Mouse (Mus musculus) adrenal gland, postnatal 36 days (tissue): ENCODE measurements around the gene Dpysl4. TPM values are rescaled to one million over a fixed set of nuclear protein-coding genes. Genes with fewer than 3 reads are reported as not detected.

Source experiments
- DNase-seq, 2 experiments: peaks; one replicate each; pipeline ENCODE4 v3.0.0; 2021; ENCODE audit warnings: mixed read lengths in 1 of 2
- long read RNA-seq, 2 experiments: library from polyadenylated mRNA; stranded (forward); transcript quantifications; one replicate each; pipeline ENCODE4 v2.0.0; 2021; ENCODE audit warnings: borderline sequencing depth in 2 of 2
- total RNA-seq, 2 experiments: library from RNA; stranded (reverse); gene quantifications; 2 replicates each; pipeline ENCODE4 v1.2.3; 2021

Gene Dpysl4
- total RNA-seq, result 1 to 10 TPM in 1 of 2 experiments, under 1 TPM in 1; 0.83 to 2.2 TPM
- long read RNA-seq, experiment 1, partial matches to known transcripts, result 0 of 2 reads
- long read RNA-seq, experiment 1, other reads (novel, unspliced or antisense), result 1 of 2 reads
- long read RNA-seq, experiment 2, partial matches to known transcripts, result 1 of 1 reads
- long read RNA-seq, experiment 2, other reads (novel, unspliced or antisense), result 0 of 1 reads

DNA sequence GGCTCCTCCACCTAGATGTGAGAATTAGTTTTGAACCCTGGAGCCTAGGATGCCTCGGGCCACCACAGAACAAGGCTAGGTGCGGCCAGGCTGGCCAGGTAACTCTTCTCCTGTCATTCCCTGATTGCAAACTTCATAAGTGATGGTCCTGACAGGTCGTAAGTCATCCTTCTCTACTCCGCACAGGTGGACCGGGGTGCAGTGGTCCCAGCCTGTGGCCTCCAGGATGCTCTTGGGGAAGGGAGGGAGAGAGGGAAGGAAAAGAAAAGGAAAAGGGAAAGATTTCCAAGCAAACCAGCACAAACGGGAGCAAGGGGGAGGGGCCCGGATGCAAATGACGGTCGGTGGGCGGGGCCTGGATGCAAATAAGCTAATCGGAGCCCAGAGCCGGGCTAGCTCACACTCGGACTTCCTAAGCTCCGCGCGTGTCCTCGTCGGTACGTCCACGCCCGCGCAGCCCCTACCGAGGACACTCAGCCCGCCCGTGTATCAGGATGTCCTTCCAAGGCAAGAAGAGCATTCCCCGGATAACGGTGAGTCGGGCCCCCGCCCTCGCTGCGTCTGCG, at the start of gene Dpysl4:
Dpysl4 (plus strand) TSS at position 373 of the 566 bp plus-strand sequence.
- peak; percentile 72 to 84 for DNase-seq

DNA sequence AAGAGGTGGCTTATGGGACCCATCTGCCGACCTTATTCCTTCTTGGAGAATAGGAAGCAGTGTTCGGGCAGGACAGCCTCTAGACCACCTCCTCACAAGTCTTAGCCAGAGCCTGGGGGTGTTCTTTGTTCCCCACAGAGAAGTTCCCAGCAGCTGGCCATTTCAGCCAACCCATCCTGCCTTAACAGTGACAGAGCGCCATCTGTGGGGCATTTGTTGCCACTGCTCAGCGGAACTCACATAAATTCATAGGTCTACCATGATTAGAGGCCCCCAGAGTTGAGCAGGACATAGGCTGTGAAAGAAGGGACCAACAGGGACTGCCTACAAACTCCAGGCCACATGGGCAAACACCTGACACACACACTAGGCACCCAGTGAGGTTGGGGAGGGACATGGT, 22.4 kb upstream of the Dpysl4 start:
- peak in 1 of 2 experiments; percentile 17 for DNase-seq

DNA sequence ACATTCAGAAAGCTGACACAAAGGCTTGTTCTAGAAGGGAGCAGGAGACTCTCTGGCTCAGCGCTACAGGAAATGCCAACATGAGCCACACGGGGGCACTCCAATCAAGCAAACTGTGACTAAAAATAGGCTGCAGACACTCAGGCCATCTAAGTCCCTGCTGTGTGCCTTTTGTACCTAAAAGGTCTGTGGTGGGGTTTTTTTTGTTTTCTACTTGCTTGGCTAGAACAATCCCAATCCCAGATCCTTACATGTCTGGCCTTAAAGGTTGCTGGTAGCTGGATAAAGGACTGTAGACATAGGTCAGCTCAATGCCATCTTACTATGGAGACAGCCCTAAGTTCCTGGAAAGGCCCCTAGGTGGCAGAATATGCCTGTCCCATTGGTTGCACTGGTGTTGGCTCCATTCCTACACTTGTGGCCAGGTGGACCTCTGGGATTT, 17.6 kb upstream of the Dpysl4 start:
- DNase-seq, result peak; percentile 70 to 78

DNA sequence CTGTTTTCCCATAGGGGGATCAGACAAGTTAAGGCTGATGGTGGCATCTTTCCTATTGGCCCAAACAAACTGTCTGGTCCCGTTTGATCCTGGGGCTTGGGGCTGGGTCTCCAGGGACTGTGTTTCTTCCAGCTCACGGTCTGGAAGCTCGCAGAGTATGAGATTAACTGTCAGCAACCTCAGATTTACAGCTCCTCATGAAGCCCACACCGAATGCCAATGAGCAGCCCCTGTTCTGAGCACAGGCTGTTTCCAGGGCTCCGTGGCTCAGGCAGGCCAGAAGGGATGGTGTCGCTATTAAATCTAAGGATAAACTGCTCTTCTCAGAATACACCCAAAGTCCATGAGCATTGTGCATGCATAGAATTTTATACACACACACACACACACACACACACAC, 11.6 kb upstream of the Dpysl4 start:
- DNase-seq, result no peak

DNA sequence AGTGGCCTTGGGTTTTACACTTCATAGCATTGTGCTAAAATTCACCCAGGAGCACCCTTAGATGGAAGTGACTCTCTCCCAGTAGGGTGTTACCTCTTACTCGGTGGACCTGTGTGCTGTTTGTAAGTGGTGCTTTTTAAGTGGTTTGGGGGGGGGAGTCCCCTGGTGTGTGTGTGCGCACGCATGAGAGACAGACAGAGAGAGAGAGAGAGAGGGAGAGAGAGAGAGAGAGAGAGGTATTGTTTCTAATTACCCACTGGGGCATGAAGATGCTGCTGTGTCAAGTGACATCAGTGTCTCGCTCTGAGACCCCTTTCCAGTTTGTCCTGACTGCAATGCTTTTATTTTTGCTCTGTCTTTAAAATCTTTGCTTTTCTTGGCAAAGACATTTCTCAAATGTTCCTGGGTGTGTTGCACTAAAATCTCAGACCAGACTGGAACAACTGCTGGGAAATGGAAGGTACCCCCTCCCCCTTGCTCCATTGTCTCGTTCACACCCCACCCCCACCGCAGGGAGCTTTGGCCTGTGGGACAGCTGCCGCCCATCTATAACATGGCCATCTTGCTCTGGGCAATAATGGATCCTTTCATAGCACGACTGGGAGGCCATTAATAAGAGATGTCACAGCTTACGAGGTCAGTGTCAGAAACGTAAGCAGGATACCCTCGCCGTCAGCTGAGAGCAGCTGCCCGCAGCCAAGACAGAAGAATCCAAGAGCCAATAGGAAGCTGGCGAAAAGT, 10.6 kb upstream of the Dpysl4 start:
- no peak for DNase-seq

DNA sequence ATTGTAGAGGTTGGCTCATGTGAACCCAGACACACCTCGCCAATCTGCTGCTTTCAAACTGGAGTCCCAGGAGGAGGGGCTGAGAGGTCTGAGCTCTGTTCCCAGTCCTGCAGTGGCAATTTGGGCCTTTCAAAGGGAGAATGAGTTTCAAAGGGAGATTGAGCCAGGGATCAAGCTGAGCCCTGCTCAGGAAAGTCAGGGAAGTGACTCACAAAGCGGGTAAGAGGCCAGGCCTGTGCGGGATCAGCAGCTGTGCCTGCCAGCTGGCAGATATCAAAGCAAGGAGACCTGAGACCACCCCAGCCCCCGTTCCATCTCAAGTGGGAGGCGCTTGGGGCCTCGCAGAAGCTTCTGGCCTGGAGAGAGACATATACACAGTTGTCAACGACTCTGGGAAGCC, 8.5 kb upstream of the Dpysl4 start:
- DNase-seq, result no peak

DNA sequence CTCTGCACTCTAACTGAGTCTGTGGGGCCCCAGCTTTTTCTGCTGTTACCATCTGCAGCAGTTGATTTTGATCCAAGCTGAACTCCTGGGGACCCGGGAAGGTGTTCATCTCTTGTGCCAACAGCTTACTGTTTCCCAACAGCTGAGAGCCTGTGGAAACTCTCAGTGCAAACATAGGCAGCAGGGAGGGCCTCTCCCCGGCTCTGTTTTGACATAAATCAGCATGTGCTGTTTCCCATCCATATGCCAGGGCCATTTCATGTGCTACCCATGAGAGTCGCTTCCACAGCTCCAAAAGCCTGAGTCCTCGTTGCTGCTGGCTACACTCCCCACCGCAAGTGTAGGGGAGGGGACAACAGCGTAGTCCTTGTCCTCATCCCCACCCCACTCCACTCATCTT, 7.6 kb upstream of the Dpysl4 start:
- no peak for DNase-seq

DNA sequence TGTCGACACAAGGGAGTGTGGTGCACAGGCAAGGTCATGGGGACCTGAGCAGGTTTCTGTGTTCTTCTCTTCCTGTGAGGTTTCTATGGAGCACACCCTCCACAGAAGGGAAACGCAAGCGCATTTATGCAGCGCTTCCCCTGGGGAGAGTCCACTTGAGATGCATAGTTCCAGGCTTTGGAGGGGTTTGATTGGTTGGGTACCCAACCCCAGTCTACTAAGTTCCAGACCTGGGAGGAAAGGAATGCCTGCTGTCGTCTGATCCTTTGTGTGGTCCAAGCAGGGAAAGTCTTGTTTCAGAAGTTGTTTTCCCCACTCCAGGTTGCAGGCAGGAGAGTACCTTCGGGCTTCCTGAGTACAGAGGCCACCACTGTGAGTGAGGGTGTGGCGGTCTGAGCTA, 6.7 kb upstream of the Dpysl4 start:
- DNase-seq, result no peak

DNA sequence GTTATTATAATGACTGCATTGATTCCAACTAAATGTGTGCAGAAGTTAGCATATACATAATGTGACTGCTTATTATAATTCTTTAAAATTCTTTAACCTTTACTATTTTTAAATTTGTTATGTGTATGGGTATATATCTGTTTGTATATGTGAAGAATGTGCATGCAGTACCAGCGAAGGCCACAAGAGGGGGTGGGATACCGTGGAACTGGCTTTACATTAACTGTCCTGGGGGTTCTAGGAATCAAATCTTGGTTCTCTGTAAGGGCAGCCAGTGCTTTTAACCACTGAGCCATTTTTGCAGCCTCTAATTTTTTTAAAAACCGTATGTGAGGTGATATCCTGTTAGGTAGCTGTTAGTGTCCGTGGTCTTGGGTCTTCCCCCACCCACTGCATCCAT, 5.1 kb upstream of the Dpysl4 start:
- no peak for DNase-seq

DNA sequence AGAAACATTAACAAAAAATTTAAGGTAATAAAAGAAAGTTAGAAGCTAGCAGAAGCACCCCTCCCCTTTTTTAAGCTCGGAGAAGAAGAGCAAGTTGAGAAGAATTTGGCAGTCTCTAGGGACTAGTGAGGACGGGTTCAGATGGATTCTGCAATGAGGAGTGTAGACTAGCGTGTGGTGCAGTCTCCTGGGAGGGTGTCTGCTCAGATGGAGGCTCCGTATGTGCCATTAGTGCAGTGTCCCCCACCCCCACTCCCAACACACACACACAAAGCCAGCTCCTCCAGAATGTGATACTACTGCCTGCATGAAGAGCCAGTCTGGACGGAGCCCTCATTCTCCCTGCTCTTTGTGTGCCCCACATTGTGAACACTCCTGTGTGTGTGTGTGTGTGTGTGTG, 4.6 kb upstream of the Dpysl4 start:
- DNase-seq, result no peak

DNA sequence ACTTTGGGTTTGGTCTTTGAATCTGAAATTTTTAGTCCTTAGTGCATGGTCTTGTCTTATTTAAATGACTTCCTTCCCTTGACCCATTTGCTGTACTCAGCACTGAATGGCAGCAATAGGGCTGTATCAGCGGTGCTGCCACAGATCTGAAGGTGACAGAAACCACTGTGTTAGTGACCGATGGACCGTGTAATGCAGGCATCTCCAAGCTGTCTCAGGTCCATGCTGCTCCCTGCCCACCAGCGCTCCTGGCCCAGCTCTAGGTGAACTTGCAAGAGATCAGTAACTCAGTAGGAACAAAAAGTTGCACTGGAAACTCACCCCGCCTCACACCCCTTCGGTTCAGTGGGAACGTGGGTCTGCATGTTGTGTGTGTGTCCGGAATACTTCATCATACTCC, 3.5 kb upstream of the Dpysl4 start:
- no peak for DNase-seq

DNA sequence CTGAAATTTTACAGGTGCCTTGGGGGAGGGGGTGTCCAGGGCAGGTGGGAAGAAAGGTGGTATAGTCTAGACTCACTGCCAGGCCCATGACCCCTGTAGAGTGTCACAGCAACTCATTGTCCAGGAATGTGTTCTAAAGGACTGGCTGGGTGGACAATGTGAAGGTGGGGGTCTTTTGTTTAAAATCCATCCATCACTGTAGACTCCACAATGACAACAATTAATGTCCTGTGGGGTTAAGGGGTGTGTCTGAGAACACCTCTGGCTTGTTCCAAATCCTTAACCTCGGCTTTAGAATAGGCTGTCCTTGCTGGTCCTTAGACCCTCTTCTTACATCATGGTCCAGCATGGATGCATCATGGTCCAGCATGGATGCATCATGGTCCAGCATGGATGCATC, 1.5 kb upstream of the Dpysl4 start:
- no peak for DNase-seq

DNA sequence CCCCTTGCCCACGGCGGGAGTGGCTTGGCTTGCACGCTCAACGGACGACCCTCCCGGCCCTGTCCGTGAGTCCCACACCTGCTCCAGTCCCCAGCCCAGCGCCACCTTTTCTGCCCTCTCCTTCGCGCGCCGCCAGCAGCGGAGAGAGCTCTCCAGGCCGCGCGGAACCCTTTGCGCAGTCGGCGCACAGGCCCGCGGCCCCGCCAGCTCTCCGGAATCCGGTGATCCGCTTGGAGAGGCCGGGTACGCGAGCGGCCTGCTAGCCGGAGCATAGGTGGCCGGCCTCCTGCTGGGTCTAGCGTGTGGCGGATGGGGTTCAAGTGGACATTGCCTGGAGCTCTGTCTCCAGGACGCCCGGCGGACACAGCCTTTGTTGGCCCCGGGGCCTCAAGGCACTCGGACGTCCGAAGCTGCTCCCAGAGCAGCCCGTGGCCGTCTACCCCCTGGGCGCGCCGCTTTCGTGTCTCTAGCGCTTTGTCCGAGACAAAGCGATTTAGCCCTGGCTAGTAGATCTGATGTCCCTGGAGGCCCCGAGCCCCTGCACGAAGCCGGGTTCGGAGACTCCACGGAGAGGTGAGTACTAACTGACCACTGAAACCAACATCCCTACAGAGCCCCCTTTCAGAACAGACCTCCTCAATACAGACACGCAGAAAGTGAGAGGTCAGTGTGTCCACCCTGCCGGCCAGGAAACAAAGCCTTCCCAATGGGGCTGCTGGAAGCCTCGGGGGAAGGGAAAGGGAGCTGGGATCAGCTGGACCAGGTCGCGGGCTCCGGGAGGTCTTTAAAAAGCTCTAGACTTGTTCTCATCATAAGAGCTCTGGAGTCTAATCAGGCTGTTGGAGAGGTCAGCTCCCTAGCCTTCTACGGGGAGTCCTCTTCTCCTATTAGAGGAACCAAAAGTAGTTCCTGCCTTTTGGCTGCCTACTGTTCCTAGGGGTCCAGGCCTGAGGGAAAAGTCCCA, 676 bp downstream of the Dpysl4 start:
- DNase-seq, result peak; percentile 33 to 48

DNA sequence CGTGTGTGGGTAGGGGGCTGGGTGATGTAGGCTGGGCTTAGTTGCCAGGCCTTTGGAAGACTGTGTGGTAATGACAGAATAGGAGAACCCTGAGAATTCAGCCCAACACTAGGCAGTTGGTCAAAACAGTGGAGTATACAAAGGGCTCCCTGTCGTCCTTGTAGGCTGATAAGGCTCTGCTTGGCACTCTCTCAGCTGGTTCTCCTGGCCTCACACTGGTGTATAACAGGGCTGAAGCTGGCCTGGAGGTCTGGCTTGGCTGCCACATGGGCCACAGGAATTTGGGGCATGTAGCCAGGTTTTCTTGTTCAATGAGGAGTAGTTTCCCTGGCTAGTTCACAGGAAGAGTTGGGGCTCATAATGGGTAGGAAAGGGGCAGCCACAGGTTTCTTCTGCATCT, 2.0 kb downstream of the Dpysl4 start:
- DNase-seq, result peak in 1 of 2 experiments; percentile 21

DNA sequence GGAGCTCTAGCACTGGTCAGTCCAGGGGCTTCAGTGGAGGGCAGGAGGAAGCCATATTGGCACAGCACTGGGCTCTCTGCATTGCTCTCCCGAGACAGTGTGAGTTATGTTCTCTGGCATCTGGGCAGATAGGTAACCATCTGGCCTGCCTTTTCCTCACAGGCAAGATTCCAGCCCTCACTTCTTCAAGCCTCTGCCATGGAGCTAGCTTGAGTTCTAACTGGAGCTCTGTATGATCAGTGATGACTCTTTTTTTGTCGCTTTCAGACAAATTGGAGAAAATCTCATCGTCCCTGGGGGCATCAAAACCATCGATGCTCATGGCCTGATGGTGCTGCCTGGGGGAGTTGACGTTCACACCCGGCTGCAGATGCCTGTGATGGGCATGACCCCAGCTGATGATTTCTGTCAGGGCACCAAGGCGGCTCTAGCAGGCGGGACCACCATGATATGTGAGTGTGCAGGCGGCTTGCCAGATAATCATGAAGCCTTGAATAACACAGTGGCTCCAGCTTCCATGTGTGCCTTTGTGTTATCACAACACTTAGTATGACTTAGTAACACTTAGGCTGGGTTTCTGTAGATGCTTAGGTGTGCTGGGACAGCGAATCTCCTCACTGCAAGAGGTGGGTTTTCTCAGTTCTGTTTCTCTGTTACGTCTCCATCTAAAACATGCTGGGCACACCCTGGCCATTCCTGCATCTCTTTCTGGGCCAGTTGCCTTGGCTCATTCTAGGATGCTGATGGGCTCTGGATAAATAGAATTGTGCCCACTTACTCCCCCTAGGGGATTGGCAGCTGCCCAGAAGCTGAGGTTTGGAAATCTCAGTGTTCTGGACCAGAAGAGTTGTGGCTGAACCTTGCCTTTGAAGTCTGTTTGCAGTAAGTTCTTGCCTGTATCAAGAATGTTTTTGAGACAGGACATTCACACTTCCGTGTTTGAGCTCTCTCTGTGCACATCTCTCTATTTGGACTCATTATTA, 4.4 kb downstream of the Dpysl4 start:
- DNase-seq, result no peak

DNA sequence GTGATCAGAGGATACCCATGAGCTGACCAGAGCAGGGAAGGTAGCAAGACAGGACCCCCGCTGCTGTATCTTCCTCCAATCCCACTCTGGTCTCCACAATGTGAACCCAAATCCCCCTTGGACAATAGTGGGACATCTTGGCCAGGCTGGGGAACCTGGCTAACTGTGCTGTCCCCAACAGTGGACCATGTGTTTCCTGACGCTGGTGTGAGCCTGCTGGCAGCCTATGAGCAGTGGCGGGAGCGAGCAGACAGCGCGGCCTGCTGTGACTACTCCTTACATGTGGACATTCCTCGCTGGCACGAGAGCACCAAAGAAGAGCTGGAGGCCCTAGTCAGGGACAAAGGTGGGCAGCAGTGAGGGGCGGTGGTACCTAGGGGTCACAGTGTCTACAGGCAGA, 5.9 kb downstream of the Dpysl4 start:
- no peak for DNase-seq

DNA sequence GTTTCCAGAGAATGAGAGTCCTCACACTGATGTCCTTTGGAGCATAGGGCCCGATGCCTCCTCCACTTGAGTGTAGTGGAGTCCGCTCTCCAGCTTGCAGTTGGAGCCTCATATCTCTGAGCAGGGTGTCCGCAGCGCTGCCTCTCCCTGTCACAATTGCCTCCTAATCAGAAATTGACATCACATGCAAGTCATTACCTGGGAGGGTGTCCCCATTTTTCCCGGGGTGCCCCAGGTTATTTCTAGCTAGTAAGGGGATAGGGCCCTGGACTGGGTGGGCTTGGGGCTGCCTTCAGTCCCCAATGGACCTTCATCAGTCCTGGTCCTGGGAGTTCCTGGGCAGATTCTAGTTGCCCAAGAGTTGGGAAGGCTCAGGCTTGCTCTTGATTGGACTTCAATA, 6.9 kb downstream of the Dpysl4 start:
- DNase-seq, result no peak

DNA sequence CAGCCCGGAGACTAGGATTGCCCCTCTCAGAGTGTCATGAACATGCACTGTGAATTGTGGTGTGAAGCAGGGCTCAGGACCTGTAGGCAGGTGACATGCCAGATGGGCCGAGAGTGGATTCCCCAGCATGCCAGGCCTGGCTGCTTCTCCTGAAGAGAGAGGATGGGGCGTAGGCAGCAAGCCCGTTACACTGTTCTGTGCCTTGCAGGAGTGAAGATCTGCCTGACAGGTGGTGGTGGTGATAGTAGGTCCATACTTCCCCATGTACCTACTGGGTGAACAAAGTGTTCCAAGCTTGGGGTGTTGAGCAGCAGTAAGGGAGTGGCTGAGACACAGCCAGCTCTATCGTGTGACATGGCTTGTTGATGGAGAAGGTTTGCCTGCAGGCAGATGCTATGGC, 7.3 kb downstream of the Dpysl4 start:
- DNase-seq, result no peak

DNA sequence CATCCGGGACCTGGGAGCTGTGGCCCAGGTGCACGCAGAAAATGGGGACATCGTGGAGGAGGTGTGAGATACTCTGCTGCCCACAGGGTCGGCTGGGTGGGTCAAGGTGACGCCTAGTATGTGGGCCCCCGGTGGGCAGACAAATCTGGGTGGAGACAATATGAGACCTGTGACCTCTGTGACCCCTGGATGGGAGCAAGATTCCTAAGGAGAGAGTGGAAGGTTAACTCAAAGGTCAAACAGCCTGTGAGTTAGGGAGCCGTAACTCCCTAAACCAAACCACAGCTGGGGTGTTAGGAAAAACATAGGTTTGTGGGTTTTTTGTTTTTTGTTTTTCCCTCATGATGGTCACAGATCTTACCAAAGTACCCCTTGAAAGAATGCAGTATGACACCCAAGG, 8.0 kb downstream of the Dpysl4 start:
- no peak for DNase-seq

DNA sequence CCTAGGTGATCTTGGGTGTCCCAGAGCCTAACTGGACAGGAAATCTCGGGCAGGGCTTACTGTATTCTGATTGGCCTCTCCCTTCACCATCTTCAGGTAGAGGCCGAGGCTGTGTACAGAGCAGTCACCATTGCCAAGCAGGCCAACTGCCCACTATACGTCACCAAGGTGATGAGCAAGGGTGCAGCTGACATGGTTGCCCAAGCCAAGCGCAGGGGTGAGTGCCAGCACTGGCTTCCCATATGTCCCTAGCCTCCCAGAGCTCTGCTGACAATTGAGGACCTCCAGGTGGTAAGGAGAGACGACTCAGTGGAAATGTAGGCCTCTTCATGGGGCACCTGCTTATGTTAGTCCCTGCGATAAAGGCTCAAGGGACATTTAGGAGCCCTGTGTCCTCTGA, 9.0 kb downstream of the Dpysl4 start:
- DNase-seq, result no peak

DNA sequence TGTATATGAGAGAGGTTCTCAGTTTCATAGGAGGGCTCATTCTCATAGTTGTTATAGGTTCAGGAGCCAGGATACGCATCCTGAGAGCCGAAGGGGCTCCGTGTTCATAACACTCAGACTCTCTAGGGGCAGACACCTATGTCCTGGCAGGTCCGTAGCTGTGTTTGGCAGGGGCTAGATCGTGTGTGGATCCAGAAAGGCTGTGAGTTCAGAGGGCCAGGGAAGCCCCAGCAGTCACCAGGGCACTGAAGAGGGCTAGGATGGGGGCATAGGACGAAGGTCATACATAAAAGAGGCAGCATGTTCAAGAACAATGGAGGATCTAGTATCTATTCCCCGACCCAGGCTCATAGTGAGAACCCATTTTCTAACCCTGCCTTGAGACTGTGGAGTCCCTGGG, 9.5 kb downstream of the Dpysl4 start:
- no peak for DNase-seq
